Mouse (Mus musculus): ENCODE measurements at regions not wholly inside any gene's neighbourhood (a gene's known extent, or its start where the extent isn't known, plus 50 kb on each side); places are given as distances from the start of the nearest gene placed in this dataset.

DNA sequence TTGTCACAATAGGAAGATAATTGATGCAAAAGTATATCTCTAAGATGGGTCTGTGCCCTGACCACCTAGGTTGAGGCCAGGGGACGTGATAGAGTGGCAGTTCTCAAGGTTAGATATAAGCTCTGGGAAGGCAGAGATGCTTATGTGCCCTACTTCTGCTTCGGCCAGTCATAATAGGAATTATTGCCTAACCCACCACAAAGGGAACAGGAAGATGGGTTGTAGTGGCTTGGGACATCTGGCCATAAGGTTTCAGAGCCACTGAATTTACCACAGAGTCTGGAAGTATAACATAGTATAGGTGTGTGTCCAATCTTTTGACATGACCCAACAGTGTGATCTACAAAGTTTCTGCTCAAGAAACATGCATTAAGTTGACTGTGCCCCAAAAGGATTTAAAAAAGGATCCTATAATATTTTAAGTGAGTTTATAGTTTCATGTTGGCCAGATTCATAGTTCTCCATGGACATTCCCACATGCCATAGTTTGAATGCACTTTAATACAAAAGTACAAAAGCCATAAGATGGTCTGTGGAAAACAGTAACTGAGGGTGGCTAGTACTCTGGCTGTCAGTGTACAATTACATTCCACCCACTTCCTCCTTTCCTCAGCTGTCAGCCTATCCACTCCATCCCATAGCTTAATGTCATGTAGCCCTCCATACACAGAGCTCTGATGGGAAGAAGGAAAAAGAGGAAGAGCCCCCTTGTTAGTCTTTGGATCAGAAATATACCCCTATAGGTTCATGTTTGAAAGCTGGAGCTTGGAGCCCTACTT, 508.3 kb downstream of the Insc start:
- no peak overlapping the region for H3K4me3 ChIP-seq
- no peaks in the 10 kb centered on the region for H3K27me3 ChIP-seq
- H3K4me2 ChIP-seq (replicated peaks) = no peak overlapping the region
- peaks cover 13% of the 10 kb centered on the region for H3K4me1 ChIP-seq
- H3K36me3 ChIP-seq = no peaks in the 10 kb centered on the region
- no peak overlapping the region for H3K9ac ChIP-seq
- 95% methylated on average over 2 of the region's 2 CpGs for WGBS
- peak overlapping the region; percentile 30; the same call in 1 of the 2 replicates for H3K27ac ChIP-seq
- no peak for ATAC-seq (ENCODE audit: insufficient number of reproducible peaks, insufficient read depth, low FRiP score, low TSS enrichment)
- no peaks in the 10 kb centered on the region for H3K9me3 ChIP-seq

DNA sequence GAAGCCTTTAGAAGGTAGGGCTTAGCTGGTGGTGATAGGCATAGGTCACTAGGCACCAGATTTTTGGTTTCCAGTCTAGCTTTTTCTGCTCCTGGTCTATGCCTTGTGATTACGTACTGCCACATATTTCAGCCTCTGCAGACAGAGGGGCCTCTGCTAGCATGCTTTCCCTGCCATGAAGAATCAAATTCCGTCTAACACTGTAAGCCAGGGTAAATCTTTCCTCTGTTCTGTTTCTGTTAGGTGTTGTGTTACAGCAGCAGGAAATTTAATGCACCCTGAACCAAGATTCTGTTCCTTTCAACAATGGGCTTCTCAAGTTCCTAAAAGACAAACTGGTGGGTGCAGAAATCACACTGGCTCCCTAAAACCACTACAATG, 508.9 kb downstream of the Insc start:
- no peaks in the 10 kb centered on the region for H3K27me3 ChIP-seq
- H3K27ac ChIP-seq = peak overlapping the region; percentile 30; the same call in 1 of the 2 replicates
- H3K4me3 ChIP-seq = no peak overlapping the region
- no peak overlapping the region for H3K9ac ChIP-seq
- no peak for ATAC-seq (ENCODE audit: insufficient number of reproducible peaks, insufficient read depth, low FRiP score, low TSS enrichment)
- WGBS = 26% methylated on average over 2 of the region's 2 CpGs
- H3K9me3 ChIP-seq = no peaks in the 10 kb centered on the region
- H3K4me1 ChIP-seq = peaks cover 13% of the 10 kb centered on the region
- no peak overlapping the region for H3K4me2 ChIP-seq (replicated peaks)
- H3K36me3 ChIP-seq = no peaks in the 10 kb centered on the region

DNA sequence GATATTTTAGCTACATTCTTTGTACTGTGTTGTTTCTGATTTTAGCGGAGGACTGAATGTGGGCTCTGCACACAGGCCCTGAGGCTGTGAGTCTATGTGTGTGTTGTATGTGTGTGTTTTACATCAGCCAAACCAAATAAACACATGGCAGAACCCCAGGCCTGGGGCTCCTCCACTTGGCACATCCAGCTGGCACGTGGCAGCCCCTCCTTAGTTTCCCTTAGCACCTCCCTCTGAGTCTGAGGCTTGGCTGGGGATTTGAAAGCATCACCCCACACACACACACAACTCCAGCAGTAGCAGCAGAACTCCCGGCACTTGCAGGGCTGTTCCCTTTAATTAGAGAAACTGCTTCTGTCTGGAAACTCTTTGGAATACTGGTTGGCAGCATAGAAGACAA, 515.1 kb downstream of the Insc start:
- Histone ChIP-seq H3K27ac (no peak overlapping the region), H3K4me1 (0 out of 2 replicates have a peak, but pooled peaks cover 3% of the 10 kb centered on the region), H3K27me3 (no peaks in the 10 kb centered on the region; the same call in 1 of the 2 replicates), H3K4me2 (replicated peaks) (no peak overlapping the region), H3K9me3 (no peaks in the 10 kb centered on the region), H3K9ac (no peak overlapping the region), H3K36me3 (no peaks in the 10 kb centered on the region), H3K4me3 (no peak overlapping the region)
- 28% methylated on average over 3 of the region's 3 CpGs for WGBS
- ATAC-seq (ENCODE audit: insufficient number of reproducible peaks, insufficient read depth, low FRiP score, low TSS enrichment) = no peak

DNA sequence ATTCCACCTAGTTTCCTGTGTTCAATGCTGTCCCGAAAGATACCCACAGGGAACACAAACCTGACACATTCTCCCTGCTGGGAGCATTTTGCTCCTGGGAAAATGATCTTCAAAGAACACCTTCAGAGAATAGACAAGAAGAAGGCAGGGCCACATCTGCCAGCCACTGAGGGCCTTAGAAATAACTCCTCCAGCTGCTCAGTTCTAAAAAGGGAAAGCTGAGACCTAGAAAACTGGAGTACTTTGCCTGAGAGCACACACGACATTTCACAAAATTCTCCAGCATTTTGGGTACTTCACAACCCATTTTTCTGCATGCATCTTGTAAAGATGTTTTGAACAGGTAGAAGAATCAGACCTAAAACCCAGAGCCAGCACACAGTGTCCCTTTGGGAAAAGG, 519.6 kb downstream of the Insc start:
- Histone ChIP-seq H3K4me3 (no peak overlapping the region), H3K9ac (no peak overlapping the region), H3K4me1 (0 out of 2 replicates have a peak, but pooled peaks cover 3% of the 10 kb centered on the region), H3K9me3 (no peaks in the 10 kb centered on the region), H3K36me3 (no peaks in the 10 kb centered on the region), H3K4me2 (replicated peaks) (no peak overlapping the region), H3K27ac (no peak overlapping the region), H3K27me3 (no peaks in the 10 kb centered on the region; the same call in 1 of the 2 replicates)
- no peak for ATAC-seq (ENCODE audit: insufficient number of reproducible peaks, insufficient read depth, low FRiP score, low TSS enrichment)
- WGBS = 79% methylated on average over 2 of the region's 2 CpGs

DNA sequence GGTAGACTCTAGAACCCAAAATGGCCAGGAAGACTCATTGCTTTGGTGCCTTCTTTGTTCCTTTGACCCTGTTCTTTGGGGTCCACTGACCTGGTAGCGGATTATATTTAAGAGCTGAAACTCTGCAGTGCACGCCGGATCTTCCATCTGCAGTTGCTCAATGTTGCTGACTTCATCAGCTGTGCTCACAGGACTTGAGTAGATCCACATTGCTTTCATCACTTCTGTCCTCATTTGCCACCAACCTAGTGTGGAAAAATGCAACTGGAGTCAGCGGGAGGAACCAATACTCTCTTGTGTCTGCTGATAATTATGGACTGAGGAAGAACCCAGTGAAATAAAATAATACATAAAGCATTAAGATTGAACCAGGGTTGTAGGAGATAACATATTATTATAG, 522.6 kb downstream of the Insc start:
- H3K4me1 ChIP-seq = no peaks in the 10 kb centered on the region
- no peak overlapping the region for H3K4me3 ChIP-seq
- WGBS = 92% methylated on average over 4 of the region's 4 CpGs
- no peaks in the 10 kb centered on the region for H3K36me3 ChIP-seq
- no peaks in the 10 kb centered on the region for H3K9me3 ChIP-seq
- no peak overlapping the region for H3K27ac ChIP-seq
- no peak overlapping the region for H3K9ac ChIP-seq
- no peaks in the 10 kb centered on the region; the same call in 1 of the 2 replicates for H3K27me3 ChIP-seq
- H3K4me2 ChIP-seq (replicated peaks) = no peak overlapping the region
- no peak for ATAC-seq (ENCODE audit: insufficient number of reproducible peaks, insufficient read depth, low FRiP score, low TSS enrichment)

DNA sequence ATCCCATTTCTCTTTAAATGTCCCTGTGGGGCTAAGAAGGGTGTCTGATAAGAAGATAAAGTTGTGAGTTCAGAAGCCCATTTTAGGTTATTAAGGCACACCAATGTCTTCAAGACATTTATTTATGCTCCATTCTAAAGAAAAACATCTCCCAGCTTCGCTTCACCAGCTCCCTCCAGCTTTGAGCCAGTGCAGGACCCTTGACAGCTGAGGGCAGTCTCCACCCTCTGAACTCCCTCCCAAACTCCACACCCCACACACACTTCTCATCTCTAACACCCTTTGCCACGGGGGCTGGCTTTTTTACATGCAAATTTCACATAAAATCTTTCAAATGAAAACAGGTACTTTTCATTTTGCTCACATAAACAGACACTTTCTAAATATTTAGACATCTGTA, 527.3 kb downstream of the Insc start:
- Histone ChIP-seq H3K9ac (no peak overlapping the region), H3K4me1 (0 out of 2 replicates have a peak, but pooled peaks cover 3% of the 10 kb centered on the region), H3K27me3 (no peaks in the 10 kb centered on the region), H3K4me3 (no peak overlapping the region), H3K4me2 (replicated peaks) (no peak overlapping the region), H3K27ac (no peak overlapping the region), H3K36me3 (no peaks in the 10 kb centered on the region), H3K9me3 (no peaks in the 10 kb centered on the region)
- no peak for ATAC-seq (ENCODE audit: insufficient number of reproducible peaks, insufficient read depth, low FRiP score, low TSS enrichment)
- WGBS = 34% methylated on average over 2 of the region's 2 CpGs

DNA sequence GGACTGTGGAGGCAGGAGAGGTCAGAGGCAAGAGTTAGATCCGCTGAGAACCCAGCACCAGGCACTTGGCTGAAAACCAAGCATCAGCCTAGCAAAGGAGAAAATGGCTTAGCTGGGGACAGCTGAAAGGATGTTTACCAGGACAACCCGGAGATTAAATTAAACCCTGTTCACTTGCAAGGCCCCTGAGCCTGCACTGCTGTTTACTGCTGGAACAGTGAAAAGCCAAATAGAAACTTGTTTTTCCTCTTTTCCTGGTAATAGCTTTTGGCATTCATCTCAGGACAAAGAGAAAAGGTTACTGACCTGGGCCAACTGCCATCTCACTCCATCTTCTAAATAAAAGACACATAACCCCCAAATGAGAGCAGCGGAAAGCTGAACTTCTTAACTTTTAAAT, 531.3 kb downstream of the Insc start:
- WGBS = 52% methylated on average over 3 of the region's 3 CpGs
- Histone ChIP-seq H3K9me3 (no peaks in the 10 kb centered on the region), H3K4me3 (no peak overlapping the region), H3K9ac (no peak overlapping the region), H3K27me3 (no peaks in the 10 kb centered on the region), H3K4me1 (0 out of 2 replicates have a peak, but pooled peaks cover 3% of the 10 kb centered on the region), H3K27ac (no peak overlapping the region), H3K4me2 (replicated peaks) (no peak overlapping the region), H3K36me3 (no peaks in the 10 kb centered on the region)
- ATAC-seq (ENCODE audit: insufficient number of reproducible peaks, insufficient read depth, low FRiP score, low TSS enrichment) = no peak

DNA sequence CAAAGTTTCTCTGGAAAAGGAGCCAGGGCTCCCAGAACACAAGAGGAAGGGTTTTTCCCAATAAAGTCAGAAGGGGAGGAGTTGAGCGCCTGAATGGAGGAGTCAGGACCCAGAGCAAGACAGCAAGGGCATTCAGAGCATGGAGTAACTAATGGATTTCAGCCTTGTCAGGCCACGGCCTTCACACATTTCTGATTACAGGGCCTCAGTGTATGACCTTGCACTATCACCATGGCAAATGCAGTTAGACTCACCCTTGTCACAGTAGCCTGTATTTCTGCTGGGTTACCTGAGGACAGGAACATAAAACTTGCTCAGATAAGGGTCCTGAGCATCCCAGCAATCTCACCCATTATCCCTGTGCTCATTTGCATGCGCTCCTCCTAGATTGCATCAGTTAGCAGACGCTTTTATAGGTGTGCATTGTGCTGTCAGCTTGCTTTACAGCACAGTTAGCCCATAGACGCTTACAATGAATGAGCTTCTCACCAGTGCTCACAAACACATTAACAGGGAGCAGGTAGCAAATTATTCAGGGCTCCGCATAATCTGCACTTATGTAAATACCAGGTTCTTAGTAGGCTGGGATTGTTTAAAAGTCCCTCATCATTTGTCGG, 547.4 kb downstream of the Insc start:
- no peak for ATAC-seq (ENCODE audit: insufficient number of reproducible peaks, insufficient read depth, low FRiP score, low TSS enrichment)
- H3K27me3 ChIP-seq = no peaks in the 10 kb centered on the region
- 72% methylated on average over 7 of the region's 7 CpGs for WGBS

DNA sequence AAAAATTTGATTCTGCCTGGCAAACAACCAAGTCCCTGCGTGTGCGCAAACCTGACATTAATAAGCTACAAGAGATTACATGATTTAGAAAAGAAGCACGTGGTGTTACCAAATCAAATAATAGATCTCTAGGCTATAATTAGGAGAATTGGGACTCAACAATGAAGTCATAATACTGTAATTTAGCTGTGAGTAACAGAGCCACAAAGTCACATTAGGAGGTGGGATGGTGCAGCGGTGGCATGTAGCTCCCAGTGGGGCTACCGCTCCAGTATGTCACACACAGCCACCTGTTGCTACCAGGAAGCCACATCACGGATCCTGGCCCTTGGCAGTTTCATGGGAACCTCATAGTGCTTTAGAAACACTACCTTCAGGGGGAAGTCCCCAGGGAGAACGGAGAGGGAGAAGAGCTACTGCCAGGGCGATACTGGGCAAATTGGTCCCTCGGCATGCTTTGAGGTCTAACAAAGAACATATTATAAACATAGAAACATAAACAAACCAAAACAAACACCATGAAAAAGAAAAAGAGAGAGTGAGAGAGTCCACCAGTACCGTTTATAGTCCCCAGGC, 551.2 kb downstream of the Insc start:
- Histone ChIP-seq H3K9ac (no peak overlapping the region), H3K4me2 (replicated peaks) (no peak overlapping the region; the same call in 1 of the 2 replicates), H3K4me1 (0 out of 2 replicates have a peak, but pooled peaks cover 7% of the 10 kb centered on the region), H3K27ac (no peak overlapping the region), H3K27me3 (no peaks in the 10 kb centered on the region), H3K9me3 (no peaks in the 10 kb centered on the region), H3K36me3 (no peaks in the 10 kb centered on the region), H3K4me3 (no peak overlapping the region)
- WGBS = 46% methylated on average over 10 of the region's 10 CpGs
- 0 out of 2 replicates have a peak, but pooled peaks have one; percentile 28 for ATAC-seq (ENCODE audit: insufficient number of reproducible peaks, insufficient read depth, low FRiP score, low TSS enrichment)

More for the DNA sequence above, 547.4 kb downstream of the Insc start:
- Histone ChIP-seq H3K4me1 (0 out of 2 replicates have a peak, but pooled peaks cover 7% of the 10 kb centered on the region), H3K9ac (no peak overlapping the region), H3K4me3 (no peak overlapping the region), H3K36me3 (no peaks in the 10 kb centered on the region), H3K27ac (no peak overlapping the region), H3K9me3 (no peaks in the 10 kb centered on the region), H3K4me2 (replicated peaks) (no peak overlapping the region)

DNA sequence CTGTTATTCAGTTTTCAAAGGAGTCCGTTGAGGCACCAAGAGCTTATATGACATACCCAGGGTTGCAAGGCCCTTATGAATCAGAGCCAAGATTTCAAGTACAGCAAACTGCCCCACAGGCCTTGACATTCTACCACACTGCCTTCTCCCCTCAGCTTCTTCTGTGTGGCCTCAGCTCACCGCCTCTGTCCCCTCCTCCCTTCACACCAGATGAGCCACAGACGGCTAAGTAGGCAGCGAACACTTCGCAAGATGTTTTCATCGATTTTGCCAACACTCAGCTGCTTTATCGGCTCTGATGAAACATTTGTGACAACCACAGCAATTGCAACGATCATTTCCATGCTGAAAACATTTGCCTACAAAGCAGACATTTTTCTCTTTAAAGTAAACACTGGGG, 556.7 kb downstream of the Insc start:
- no peak overlapping the region for H3K27ac ChIP-seq
- ATAC-seq (ENCODE audit: insufficient number of reproducible peaks, insufficient read depth, low FRiP score, low TSS enrichment) = no peak
- WGBS = 80% methylated on average over 8 of the region's 8 CpGs
- H3K4me2 ChIP-seq (replicated peaks) = no peak overlapping the region
- H3K9me3 ChIP-seq = no peaks in the 10 kb centered on the region
- no peak overlapping the region for H3K4me3 ChIP-seq
- H3K27me3 ChIP-seq = no peaks in the 10 kb centered on the region
- H3K36me3 ChIP-seq = no peaks in the 10 kb centered on the region
- H3K9ac ChIP-seq = no peak overlapping the region
- peaks cover 1% of the 10 kb centered on the region; the same call in 1 of the 2 replicates for H3K4me1 ChIP-seq

DNA sequence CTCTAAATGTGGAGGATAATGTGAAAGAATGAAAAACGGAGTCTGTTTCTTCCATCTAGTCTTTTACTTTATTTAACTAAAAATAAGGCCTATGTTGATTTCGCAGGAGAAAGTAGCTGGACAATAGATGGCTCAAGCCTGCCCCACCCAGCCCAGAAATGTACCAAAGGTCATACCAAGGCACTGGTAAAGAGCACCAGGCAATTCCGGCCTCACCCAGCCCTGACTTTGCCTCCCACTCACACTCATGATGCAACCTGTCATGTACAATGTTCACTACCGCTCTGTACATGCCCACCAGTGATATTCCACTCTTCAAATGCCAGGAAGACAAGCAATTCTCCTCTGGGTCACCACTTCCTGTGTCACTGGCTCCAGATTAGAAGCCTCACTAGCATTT, 564.9 kb downstream of the Insc start:
- no peak overlapping the region for H3K27ac ChIP-seq
- H3K4me1 ChIP-seq = peaks cover 16% of the 10 kb centered on the region
- H3K9me3 ChIP-seq = no peaks in the 10 kb centered on the region
- no peak overlapping the region for H3K4me3 ChIP-seq
- no peaks in the 10 kb centered on the region for H3K36me3 ChIP-seq
- no peak overlapping the region for H3K9ac ChIP-seq
- no peak for ATAC-seq (ENCODE audit: insufficient number of reproducible peaks, insufficient read depth, low FRiP score, low TSS enrichment)
- WGBS = 82% methylated on average over 4 of the region's 4 CpGs
- no peak overlapping the region for H3K4me2 ChIP-seq (replicated peaks)
- H3K27me3 ChIP-seq = no peaks in the 10 kb centered on the region

Data from embryonic facial prominence, embryonic 12.5 days (tissue).